Mouse (Mus musculus) forebrain, postnatal 0 days (tissue): Measurements from ENCODE around the gene Cyp11a1. TPM values are rescaled to one million over a fixed set of nuclear protein-coding genes. Genes with fewer than 3 reads are reported as not detected.

Experiments used
- ATAC-seq: fragments of 200-750 bp; cut with Nextera tagmentation; 2 replicates; pipeline ENCODE4 v1.8.0; 2017; ENCODE audit warnings: mild to moderate bottlenecking, moderate library complexity
- DNase-seq: peaks from one replicate; pipeline ENCODE4 v3.0.0-alpha.2; 2015
- H3K27ac ChIP-seq: fragments of 300-500 bp; sonication (generic); 2 replicates; pipeline ENCODE4 v1.5.1; 2014; ENCODE audit warnings: low read depth, mild to moderate bottlenecking, antibody characterized with exemption, low read length, moderate library complexity, mixed read lengths
- H3K27me3 ChIP-seq: fragments of 300-500 bp; sonication (generic); 2 replicates; pipeline ENCODE4 v1.6.1; 2014; ENCODE audit warnings: mild to moderate bottlenecking, low read length, mixed read lengths; ENCODE audit not compliant: insufficient read depth
- H3K36me3 ChIP-seq: fragments of 300-500 bp; sonication (generic); 2 replicates; pipeline ENCODE4 v1.6.1; 2014; ENCODE audit warnings: mild to moderate bottlenecking, moderate library complexity; ENCODE audit not compliant: insufficient read depth
- H3K4me1 ChIP-seq: fragments of 300-500 bp; sonication (generic); 2 replicates; pipeline ENCODE4 v1.6.1; 2014; ENCODE audit warnings: antibody characterized with exemption; ENCODE audit not compliant: insufficient read depth
- H3K4me2 ChIP-seq: fragments of 300-500 bp; sonication (generic); 2 replicates; pipeline ENCODE4 v1.6.1; 2014; ENCODE audit warnings: low read depth, mild to moderate bottlenecking, moderate library complexity
- H3K4me3 ChIP-seq: fragments of 300-500 bp; sonication (generic); 2 replicates; pipeline ENCODE4 v1.5.1; 2014; ENCODE audit warnings: low read depth, low read length, mixed read lengths
- H3K9ac ChIP-seq: fragments of 300-500 bp; sonication (generic); 2 replicates; pipeline ENCODE4 v1.6.1; 2014; ENCODE audit warnings: mild to moderate bottlenecking
- H3K9me3 ChIP-seq: fragments of 300-500 bp; sonication (generic); 2 replicates; pipeline ENCODE4 v1.6.1; 2016; ENCODE audit warnings: low read length
- CTCF ChIP-seq: sonication (generic); IDR thresholded peaks from 2 replicates; pipeline ENCODE4 v1.5.1; 2016; ENCODE audit warnings: antibody characterized with exemption, control low read depth, low read depth
- WGBS: fragments of 180-500 bp; shearing (Covaris S2); extraction: QIAGEN DNeasy Blood & Tissue Kit; methylation state at CpG from one replicate; pipeline ENCODE4 v1.1.7; 2014; 5-methylcytosine and 5-hydroxymethylcytosine counted together
- polyA plus RNA-seq: library from polyadenylated mRNA; unstranded; fragments of >200 nt; fragmentation: Nextera tagmentation; extraction: Ambion mirVana; gene quantifications from 2 replicates; pipeline ENCODE4 v1.2.1, GENCODE M21; 2015
- total RNA-seq: library from RNA; depleted of rRNA; stranded (reverse); fragments of >200 nt; gene quantifications from 2 replicates; pipeline ENCODE4 v1.2.3, GENCODE M21; 2014

Gene Cyp11a1
- total and polyA plus RNA-seq, 2 experiments from 2014 or later: 0.29 to 0.88 TPM

DNA sequence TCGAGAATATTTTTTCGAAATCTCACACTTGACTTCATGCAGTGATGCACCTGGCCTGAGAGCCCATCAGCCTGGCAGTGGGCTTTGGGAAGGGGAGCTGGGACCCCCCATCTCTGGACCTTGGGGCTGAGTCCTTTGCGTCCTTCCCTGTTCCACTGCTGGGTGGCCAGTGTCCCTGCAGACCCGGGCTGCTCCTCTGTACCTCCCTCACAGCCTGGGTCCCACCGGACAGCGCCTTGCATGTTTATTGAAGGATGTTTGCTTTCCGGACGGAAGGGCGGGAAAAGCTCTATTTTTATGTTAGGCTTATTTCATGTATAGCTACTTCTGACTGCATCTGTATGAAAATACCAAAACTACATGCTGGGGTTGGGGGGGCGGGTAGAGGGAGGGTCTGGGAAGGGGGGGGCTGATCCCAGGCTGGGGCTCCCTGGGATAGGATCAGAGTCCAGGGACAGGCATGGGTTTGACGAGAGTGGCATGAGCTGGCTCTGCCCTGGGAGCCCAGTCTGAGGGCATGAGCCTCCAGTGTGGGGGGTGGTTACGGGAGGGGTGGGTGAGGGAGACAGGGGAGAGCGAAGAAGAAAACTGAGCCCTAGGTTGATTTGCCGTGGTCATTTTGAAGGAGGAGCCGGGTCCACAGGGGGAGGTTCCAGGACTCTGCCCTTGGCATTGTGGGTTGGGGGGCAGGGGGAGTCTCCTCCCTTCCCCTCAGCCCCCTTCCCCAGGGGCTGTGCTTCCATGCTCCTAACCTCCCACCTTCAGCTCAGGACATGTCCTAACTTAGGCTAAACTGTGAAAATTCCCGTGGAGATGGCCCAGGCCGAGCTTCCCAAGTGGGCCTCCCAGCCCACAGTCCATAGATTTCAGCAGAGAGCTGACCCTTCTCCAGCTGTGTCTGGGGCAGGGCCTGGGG lies 44.1 kb upstream of the Cyp11a1 start:
- 76% methylated on average over 17 of the region's 17 CpGs for WGBS
- no peaks in the 10 kb centered on the region for H3K4me1 ChIP-seq
- no peak overlapping the region for H3K4me2 ChIP-seq
- H3K27me3 ChIP-seq: no peaks in the 10 kb centered on the region
- no peak overlapping the region for H3K27ac ChIP-seq
- no peaks in the 10 kb centered on the region for H3K9me3 ChIP-seq
- no peak overlapping the region for H3K9ac ChIP-seq
- ATAC-seq: no peak
- no peak overlapping the region for H3K4me3 ChIP-seq
- no peak for TF ChIP-seq CTCF
- no peak for DNase-seq
- peaks cover 43% of the 10 kb centered on the region for H3K36me3 ChIP-seq

DNA sequence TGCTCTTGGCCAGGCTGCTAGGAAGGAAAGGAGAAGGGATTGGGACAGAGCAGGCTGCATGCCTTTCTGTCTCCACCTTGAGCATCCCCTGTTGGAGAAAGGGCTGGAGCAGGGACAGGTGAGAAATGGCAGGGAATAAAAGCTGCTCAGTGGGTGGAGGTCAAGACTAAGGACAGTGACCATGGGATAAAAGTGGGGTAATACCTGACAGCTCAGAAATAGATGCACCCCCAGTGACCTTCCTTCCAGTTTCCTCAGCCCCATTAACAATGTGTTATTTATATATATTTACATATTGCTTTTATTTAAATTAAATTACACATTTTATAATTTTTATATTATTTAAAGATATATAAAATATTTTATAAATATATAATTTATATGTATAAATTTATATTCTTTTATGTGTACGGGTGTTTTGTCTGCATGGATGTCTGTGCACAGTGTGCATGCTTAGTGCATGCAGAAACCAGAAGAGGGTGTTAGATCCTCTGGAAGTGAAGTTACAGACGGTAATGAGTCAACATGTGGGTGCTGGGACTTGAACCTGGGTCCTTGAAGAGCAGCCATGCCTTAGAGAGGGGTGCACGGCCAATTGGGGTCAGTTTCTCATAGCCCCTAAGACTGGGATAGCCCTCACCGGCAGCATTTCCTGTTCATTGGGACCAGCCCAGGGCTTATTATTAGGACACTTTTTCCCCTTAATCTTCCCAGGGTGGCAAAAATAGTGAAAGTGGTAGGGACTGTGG lies 42.8 kb upstream of the Cyp11a1 start:
- H3K4me2 ChIP-seq: no peak overlapping the region
- H3K9ac ChIP-seq: no peak overlapping the region
- WGBS: 91% methylated on average over 4 of the region's 4 CpGs
- DNase-seq (no peak), ATAC-seq (no peak)
- no peaks in the 10 kb centered on the region for H3K27me3 ChIP-seq
- no peak overlapping the region for H3K4me3 ChIP-seq
- no peaks in the 10 kb centered on the region for H3K9me3 ChIP-seq
- no peak for TF ChIP-seq CTCF
- H3K4me1 ChIP-seq: no peaks in the 10 kb centered on the region
- peaks cover 32% of the 10 kb centered on the region for H3K36me3 ChIP-seq
- no peak overlapping the region for H3K27ac ChIP-seq

DNA sequence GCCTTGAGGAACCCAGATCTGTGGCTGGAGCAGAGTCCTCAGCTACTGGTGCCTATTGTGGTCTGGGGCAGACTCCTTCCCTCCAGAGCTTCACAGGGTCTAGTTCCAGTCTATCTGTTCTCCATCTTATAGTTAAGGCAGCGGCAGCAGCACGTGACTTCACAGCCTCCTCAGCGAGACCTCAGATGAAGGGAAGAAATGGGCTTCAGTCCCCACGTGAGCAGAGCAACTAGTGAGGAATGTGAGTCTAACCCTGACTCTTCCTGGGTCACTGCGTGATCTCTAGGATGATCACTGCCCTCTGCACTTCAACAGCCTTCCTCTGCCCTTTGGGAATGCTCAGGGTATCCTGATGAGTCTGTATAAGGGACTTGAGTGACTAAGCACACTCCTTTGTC lies 42.2 kb upstream of the Cyp11a1 start:
- WGBS: 79% methylated on average over 5 of the region's 5 CpGs
- Histone ChIP-seq H3K9ac (no peak overlapping the region), H3K4me1 (no peaks in the 10 kb centered on the region), H3K27ac (no peak overlapping the region), H3K9me3 (no peaks in the 10 kb centered on the region), H3K4me2 (no peak overlapping the region), H3K27me3 (no peaks in the 10 kb centered on the region), H3K4me3 (no peak overlapping the region), H3K36me3 (peaks cover 30% of the 10 kb centered on the region)
- TF ChIP-seq CTCF: no peak
- no peak for DNase-seq
- ATAC-seq: no peak

DNA sequence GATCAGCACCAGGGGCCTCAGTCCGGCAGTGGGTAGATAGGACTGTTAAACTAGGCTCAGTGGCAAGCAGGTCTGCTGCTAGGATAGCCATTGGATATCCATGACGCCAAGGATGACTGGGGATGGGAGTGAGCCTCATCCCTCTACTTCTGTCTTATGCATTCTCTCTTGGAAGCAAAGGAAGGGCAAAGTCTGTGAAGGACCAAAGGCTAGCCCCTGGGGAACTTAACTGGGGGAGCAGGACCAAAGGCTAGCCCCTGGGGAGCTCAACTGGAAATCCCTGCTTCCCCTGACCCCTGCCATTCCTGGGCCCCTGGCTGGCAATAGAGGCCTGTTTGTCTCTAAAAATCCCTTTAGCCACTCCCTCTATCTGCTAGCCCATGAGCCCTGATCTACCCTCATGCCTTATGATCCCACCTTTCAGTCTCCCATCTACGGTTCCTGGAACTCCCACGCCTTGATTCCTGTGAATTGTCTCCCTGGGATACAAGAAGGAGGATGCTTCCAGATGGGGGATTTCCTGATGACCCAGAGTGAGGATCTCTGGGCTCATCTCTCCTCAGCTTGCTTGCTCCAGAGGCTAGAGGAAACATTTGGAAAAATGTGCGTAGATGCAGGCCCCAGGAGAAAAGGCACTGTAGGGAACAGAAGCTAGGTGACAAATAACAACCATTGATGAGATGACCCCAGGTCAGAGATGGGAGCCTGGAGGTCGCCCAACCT lies 41.5 kb upstream of the Cyp11a1 start:
- no peak overlapping the region for H3K9ac ChIP-seq
- H3K36me3 ChIP-seq: peaks cover 25% of the 10 kb centered on the region
- DNase-seq (no peak), ATAC-seq (no peak)
- no peaks in the 10 kb centered on the region for H3K27me3 ChIP-seq
- 73% methylated on average over 6 of the region's 6 CpGs for WGBS
- H3K4me1 ChIP-seq: no peaks in the 10 kb centered on the region
- H3K27ac ChIP-seq: no peak overlapping the region
- no peak overlapping the region for H3K4me3 ChIP-seq
- TF ChIP-seq CTCF: no peak
- no peak overlapping the region for H3K4me2 ChIP-seq
- no peaks in the 10 kb centered on the region for H3K9me3 ChIP-seq

DNA sequence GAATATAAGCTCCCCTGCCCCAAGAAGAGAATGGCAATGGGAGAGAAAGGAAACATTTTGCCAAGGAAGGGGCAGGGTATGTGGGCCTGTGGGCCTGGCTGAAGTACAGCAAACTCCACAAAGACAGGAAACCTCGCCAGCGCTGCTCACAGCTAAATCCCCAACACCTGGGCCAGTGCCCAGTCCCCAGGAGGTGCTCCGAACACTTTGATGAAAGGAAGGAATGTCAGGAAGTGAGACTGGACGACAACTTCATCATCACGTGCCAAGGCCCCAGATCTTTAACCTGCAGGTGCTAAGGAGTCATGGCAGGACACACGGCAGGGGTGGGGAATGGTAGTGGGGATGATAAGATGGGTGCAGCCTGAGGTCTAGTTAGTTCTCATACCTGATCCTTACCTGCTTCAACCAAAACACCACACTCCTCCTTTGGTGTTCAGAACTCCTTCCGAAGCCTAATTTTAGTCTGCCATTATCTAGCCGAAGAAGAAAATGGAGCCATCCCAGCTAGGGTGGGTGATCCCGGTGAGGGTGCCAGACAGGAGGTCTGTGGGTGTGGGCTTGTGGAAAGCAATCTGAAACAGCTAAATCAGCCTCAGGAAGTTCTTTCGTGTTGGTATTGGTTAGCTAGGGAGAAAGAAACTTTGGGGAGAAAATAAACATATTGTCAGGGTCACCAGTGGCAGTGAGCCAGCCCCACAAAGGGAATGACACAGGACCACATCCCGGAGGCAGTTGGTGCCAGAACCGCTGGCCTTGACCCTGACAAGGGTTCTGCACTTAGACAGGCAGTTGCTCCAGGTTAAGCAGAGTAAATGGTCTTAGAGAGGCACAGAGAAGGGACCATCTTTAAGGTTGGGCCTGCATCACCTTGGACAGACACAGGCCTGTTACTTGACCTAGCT lies 40.7 kb upstream of the Cyp11a1 start:
- ATAC-seq (no peak), DNase-seq (no peak)
- Histone ChIP-seq H3K4me2 (no peak overlapping the region), H3K4me3 (no peak overlapping the region), H3K27ac (no peak overlapping the region), H3K36me3 (peaks cover 17% of the 10 kb centered on the region), H3K9me3 (no peaks in the 10 kb centered on the region), H3K4me1 (no peaks in the 10 kb centered on the region), H3K9ac (no peak overlapping the region), H3K27me3 (no peaks in the 10 kb centered on the region)
- no peak for TF ChIP-seq CTCF
- 58% methylated on average over 12 of the region's 12 CpGs for WGBS
